Mouse (Mus musculus): Measurements from ENCODE around the gene Ifi204. TPM values are rescaled to one million over a fixed set of nuclear protein-coding genes. Genes with fewer than 3 reads are reported as not detected.
"Not testable (repeated sequence)": the region's sequence is repeated elsewhere in the genome, so short reads cannot be mapped to it uniquely, and the experiment has no call there.

Gene Ifi204
- polyA plus RNA-seq (2014; fragmentation: Nextera tagmentation; extraction: Ambion mirVana), result 1.00 and 1.0 TPM in 2 replicates

GRCm38 (mm10) chr1:173766848-173767617 lies at the start of gene Ifi204:
Gene Ifi204 (minus strand): TSS chr1:173766943.
- H3K9ac ChIP-seq (replicated peaks; ENCODE audit: low read length); ATAC-seq (replicated peaks; ENCODE audit: insufficient number of reproducible peaks, low FRiP score, low TSS enrichment, low read depth); H3K4me2 ChIP-seq (ENCODE audit: low read depth, low read length); DNase-seq (ENCODE audit: low spot score); H3K27ac ChIP-seq (replicated peaks; ENCODE audit: low read depth, low read length); H3K4me3 ChIP-seq (ENCODE audit: low read depth, low read length); H3K27me3 ChIP-seq (ENCODE audit: control insufficient read depth, insufficient read depth, low read length); H3K4me1 ChIP-seq (ENCODE audit: control insufficient read depth, insufficient read depth, low read length); H3K9me3 ChIP-seq (replicated peaks; ENCODE audit: control insufficient read depth, low read length); H3K36me3 ChIP-seq (replicated peaks; ENCODE audit: control insufficient read depth, insufficient read depth, low read depth, low read length): not testable (repeated sequence)
- 85% methylated on average over 5 of the region's 5 CpGs for WGBS

GRCm38 (mm10) chr1:173809294-173809693 lies 42.6 kb upstream of the Ifi204 start:
- WGBS, result 77% methylated on average over 2 of the region's 2 CpGs
- not testable (repeated sequence) for H3K9ac ChIP-seq (replicated peaks; ENCODE audit: low read length); H3K27ac ChIP-seq (replicated peaks; ENCODE audit: low read depth, low read length)

GRCm38 (mm10) chr1:173802689-173803281 lies 36.0 kb upstream of the Ifi204 start:
- H3K36me3 ChIP-seq (replicated peaks; ENCODE audit: control insufficient read depth, insufficient read depth, low read depth, low read length); H3K4me2 ChIP-seq (ENCODE audit: low read depth, low read length); DNase-seq (ENCODE audit: low spot score); H3K9ac ChIP-seq (replicated peaks; ENCODE audit: low read length); H3K4me3 ChIP-seq (ENCODE audit: low read depth, low read length); H3K4me1 ChIP-seq (ENCODE audit: control insufficient read depth, insufficient read depth, low read length); H3K27ac ChIP-seq (replicated peaks; ENCODE audit: low read depth, low read length); H3K27me3 ChIP-seq (ENCODE audit: control insufficient read depth, insufficient read depth, low read length); H3K9me3 ChIP-seq (replicated peaks; ENCODE audit: control insufficient read depth, low read length); ATAC-seq (replicated peaks; ENCODE audit: insufficient number of reproducible peaks, low FRiP score, low TSS enrichment, low read depth): not testable (repeated sequence)
- WGBS, result 68% methylated on average over 2 of the region's 2 CpGs

More at GRCm38 (mm10) chr1:173809294-173809693, 42.6 kb upstream of the Ifi204 start:
- H3K4me3 ChIP-seq (ENCODE audit: low read depth, low read length); H3K4me2 ChIP-seq (ENCODE audit: low read depth, low read length); H3K4me1 ChIP-seq (ENCODE audit: control insufficient read depth, insufficient read depth, low read length); ATAC-seq (replicated peaks; ENCODE audit: insufficient number of reproducible peaks, low FRiP score, low TSS enrichment, low read depth); H3K9me3 ChIP-seq (replicated peaks; ENCODE audit: control insufficient read depth, low read length); H3K27me3 ChIP-seq (ENCODE audit: control insufficient read depth, insufficient read depth, low read length); H3K36me3 ChIP-seq (replicated peaks; ENCODE audit: control insufficient read depth, insufficient read depth, low read depth, low read length); DNase-seq (ENCODE audit: low spot score): not testable (repeated sequence)

DNA sequence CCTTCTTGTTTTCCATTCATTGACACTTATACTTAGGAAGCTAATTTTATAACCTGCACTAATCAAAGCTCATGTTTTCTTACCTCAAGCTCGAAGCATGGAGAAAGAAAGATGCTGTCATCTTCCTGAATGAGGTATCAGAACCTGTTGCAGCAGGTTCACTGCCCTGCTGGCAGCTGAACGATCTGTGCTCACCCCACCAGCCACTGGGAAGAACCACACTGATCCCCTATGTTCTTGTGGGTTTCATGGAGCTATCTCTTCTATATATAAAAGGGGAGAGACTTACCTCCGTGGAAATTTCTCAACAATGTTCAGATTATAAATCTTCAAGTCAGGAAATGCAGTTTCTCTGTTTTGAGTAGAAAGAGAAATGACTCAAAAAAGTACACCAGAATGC lies 35.5 kb upstream of the Ifi204 start:
- not testable (repeated sequence) for H3K4me3 ChIP-seq (ENCODE audit: low read depth, low read length); H3K4me2 ChIP-seq (ENCODE audit: low read depth, low read length); H3K36me3 ChIP-seq (replicated peaks; ENCODE audit: control insufficient read depth, insufficient read depth, low read depth, low read length); H3K27ac ChIP-seq (replicated peaks; ENCODE audit: low read depth, low read length); ATAC-seq (replicated peaks; ENCODE audit: insufficient number of reproducible peaks, low FRiP score, low TSS enrichment, low read depth); H3K27me3 ChIP-seq (ENCODE audit: control insufficient read depth, insufficient read depth, low read length); H3K9me3 ChIP-seq (replicated peaks; ENCODE audit: control insufficient read depth, low read length); H3K4me1 ChIP-seq (ENCODE audit: control insufficient read depth, insufficient read depth, low read length); DNase-seq (ENCODE audit: low spot score); H3K9ac ChIP-seq (replicated peaks; ENCODE audit: low read length)
- WGBS, result 74% methylated on average over 3 of the region's 3 CpGs

DNA sequence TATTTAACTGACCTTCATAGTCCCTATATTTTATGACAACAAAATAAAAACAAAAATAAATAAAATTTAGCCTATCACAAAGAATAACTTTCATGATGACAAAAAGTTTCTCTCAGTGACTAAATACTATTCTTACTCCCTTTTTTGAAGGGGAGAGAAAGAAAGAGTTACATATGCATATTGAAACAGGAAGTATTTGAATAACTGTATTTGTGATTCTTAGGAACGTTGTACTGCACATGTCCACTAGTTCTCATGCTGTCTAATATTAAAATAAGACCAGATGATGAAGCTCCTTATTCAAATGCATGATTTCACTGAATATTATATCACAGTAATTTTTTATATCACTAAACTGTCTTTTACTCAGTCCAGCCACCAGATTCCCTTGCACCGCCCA lies 35.0 kb upstream of the Ifi204 start:
- not testable (repeated sequence) for H3K36me3 ChIP-seq (replicated peaks; ENCODE audit: control insufficient read depth, insufficient read depth, low read depth, low read length); H3K27me3 ChIP-seq (ENCODE audit: control insufficient read depth, insufficient read depth, low read length); H3K4me1 ChIP-seq (ENCODE audit: control insufficient read depth, insufficient read depth, low read length); H3K4me2 ChIP-seq (ENCODE audit: low read depth, low read length); H3K9me3 ChIP-seq (replicated peaks; ENCODE audit: control insufficient read depth, low read length); DNase-seq (ENCODE audit: low spot score); H3K4me3 ChIP-seq (ENCODE audit: low read depth, low read length); H3K27ac ChIP-seq (replicated peaks; ENCODE audit: low read depth, low read length); ATAC-seq (replicated peaks; ENCODE audit: insufficient number of reproducible peaks, low FRiP score, low TSS enrichment, low read depth); H3K9ac ChIP-seq (replicated peaks; ENCODE audit: low read length)
- WGBS, result 90% methylated on average over 2 of the region's 2 CpGs

DNA sequence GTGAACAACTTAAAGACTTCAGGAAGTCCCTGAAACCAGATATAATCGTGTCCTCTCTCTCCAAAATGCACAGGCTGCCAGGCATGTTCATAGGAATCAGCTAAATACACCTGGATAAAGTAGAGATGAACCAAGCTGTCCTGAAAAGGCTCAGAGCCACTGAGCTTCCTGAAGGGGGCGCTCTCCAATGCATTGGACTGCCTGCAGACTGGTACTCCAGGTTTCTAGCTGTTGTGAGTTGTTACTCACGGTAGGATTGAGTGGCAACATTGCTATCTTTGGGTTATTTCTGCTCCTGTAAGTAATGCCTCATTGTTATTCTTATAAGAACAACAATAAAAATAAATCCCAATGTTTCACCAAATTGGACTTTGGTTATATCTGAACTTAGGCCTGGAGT lies 6.7 kb upstream of the Ifi204 start:
- not testable (repeated sequence) for DNase-seq (ENCODE audit: low spot score); H3K27me3 ChIP-seq (ENCODE audit: control insufficient read depth, insufficient read depth, low read length); ATAC-seq (replicated peaks; ENCODE audit: insufficient number of reproducible peaks, low FRiP score, low TSS enrichment, low read depth); H3K4me2 ChIP-seq (ENCODE audit: low read depth, low read length); H3K4me1 ChIP-seq (ENCODE audit: control insufficient read depth, insufficient read depth, low read length); H3K4me3 ChIP-seq (ENCODE audit: low read depth, low read length); H3K27ac ChIP-seq (replicated peaks; ENCODE audit: low read depth, low read length); H3K36me3 ChIP-seq (replicated peaks; ENCODE audit: control insufficient read depth, insufficient read depth, low read depth, low read length); H3K9me3 ChIP-seq (replicated peaks; ENCODE audit: control insufficient read depth, low read length); H3K9ac ChIP-seq (replicated peaks; ENCODE audit: low read length)
- 82% methylated on average over 2 of the region's 3 CpGs for WGBS

DNA sequence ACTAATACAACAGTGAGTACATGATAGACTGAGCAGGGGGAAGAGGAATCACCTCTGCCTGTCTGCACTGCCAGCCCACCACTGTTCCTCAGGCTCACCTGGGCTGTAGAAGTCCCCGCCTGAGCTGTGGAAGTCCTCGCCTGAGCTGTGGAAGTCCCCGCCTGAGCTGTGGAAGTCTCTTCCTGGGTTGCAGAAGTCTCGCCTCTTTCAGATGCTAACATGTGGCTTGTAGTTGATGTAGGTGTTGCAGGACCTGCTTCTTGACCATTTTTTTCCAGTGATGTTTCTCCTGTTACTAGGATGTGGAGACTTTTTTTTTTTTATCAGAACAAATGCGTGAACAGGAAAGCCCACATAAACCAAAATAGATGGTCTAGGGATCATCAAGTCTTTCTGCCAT lies 6.7 kb downstream of the Ifi204 start:
- not testable (repeated sequence) for H3K4me3 ChIP-seq (ENCODE audit: low read depth, low read length); H3K4me2 ChIP-seq (ENCODE audit: low read depth, low read length); ATAC-seq (replicated peaks; ENCODE audit: insufficient number of reproducible peaks, low FRiP score, low TSS enrichment, low read depth); H3K36me3 ChIP-seq (replicated peaks; ENCODE audit: control insufficient read depth, insufficient read depth, low read depth, low read length); DNase-seq (ENCODE audit: low spot score); H3K27ac ChIP-seq (replicated peaks; ENCODE audit: low read depth, low read length); H3K27me3 ChIP-seq (ENCODE audit: control insufficient read depth, insufficient read depth, low read length); H3K4me1 ChIP-seq (ENCODE audit: control insufficient read depth, insufficient read depth, low read length); H3K9me3 ChIP-seq (replicated peaks; ENCODE audit: control insufficient read depth, low read length); H3K9ac ChIP-seq (replicated peaks; ENCODE audit: low read length)
- WGBS, result 95% methylated on average over 4 of the region's 5 CpGs

- Histone ChIP-seq H3K4me1 (ENCODE audit: control insufficient read depth, insufficient read depth, low read length) (no peaks in the 10 kb centered on the region), H3K4me2 (ENCODE audit: low read depth, low read length) (no peak overlapping the region), H3K9ac (replicated peaks; ENCODE audit: low read length) (no peak overlapping the region), H3K9me3 (replicated peaks; ENCODE audit: control insufficient read depth, low read length) (no peaks in the 10 kb centered on the region), H3K27ac (replicated peaks; ENCODE audit: low read depth, low read length) (no peak overlapping the region), H3K4me3 (ENCODE audit: low read depth, low read length) (no peak overlapping the region), H3K36me3 (replicated peaks; ENCODE audit: control insufficient read depth, insufficient read depth, low read depth, low read length) (no peaks in the 10 kb centered on the region), H3K27me3 (ENCODE audit: control insufficient read depth, insufficient read depth, low read length) (no peaks in the 10 kb centered on the region)
- no peak for ATAC-seq (replicated peaks; ENCODE audit: insufficient number of reproducible peaks, low FRiP score, low TSS enrichment, low read depth)
- WGBS, result 72% methylated on average over 1 of the region's 1 CpGs
- DNase-seq (ENCODE audit: low spot score), result no peak
These were observed 24.5 kb downstream of the Ifi204 start for GRCm38 (mm10) chr1:173742262-173742661.
